Mouse (Mus musculus) cerebellum, adult (tissue): Measurements from ENCODE around the gene Kdelr1.
"Not testable (repeated sequence)": the region's sequence is repeated elsewhere in the genome, so short reads cannot be mapped to it uniquely, and the experiment has no call there.

Source experiments
- ATAC-seq: cut with Nextera tagmentation; 2 replicates; pipeline ENCODE4 v1.9.2; 2017; ENCODE audit warnings: mild to moderate bottlenecking, moderate library complexity, mixed read lengths; ENCODE audit not compliant: insufficient number of reproducible peaks, low FRiP score, low TSS enrichment

The Kdelr1 gene

GRCm38 (mm10) chr7:45869107-45869670 lies 3.4 kb upstream of the Kdelr1 start:
- no peak for ATAC-seq

GRCm38 (mm10) chr7:45869787-45870186 lies 2.8 kb upstream of the Kdelr1 start:
- no peak for ATAC-seq

GRCm38 (mm10) chr7:45870282-45871058 lies 2.1 kb upstream of the Kdelr1 start:
- no peak for ATAC-seq

GRCm38 (mm10) chr7:45873061-45873947 lies 732 bp downstream of the Kdelr1 start:
- ATAC-seq: peak; percentile 16; the same call in 1 of the 2 replicates

GRCm38 (mm10) chr7:45876895-45877294 lies 4.3 kb downstream of the Kdelr1 start:
- no peak for ATAC-seq

- ATAC-seq: not testable (repeated sequence)
Measured at GRCm38 (mm10) chr7:45878278-45878677, 5.7 kb downstream of the Kdelr1 start, which contains the start of gene Grin2d. Gene Grin2d (minus strand): TSS chr7:45878378.

- no peak for ATAC-seq
Measured at GRCm38 (mm10) chr7:45880531-45880930, 8.0 kb downstream of the Kdelr1 start.

- no peak for ATAC-seq
Measured at GRCm38 (mm10) chr7:45881011-45881410, 8.4 kb downstream of the Kdelr1 start.

GRCm38 (mm10) chr7:45887246-45887645 lies 14.7 kb downstream of the Kdelr1 start:
- ATAC-seq: no peak

GRCm38 (mm10) chr7:45892651-45893050 lies 20.1 kb downstream of the Kdelr1 start:
- no peak for ATAC-seq

GRCm38 (mm10) chr7:45895931-45896516 lies 23.5 kb downstream of the Kdelr1 start:
- ATAC-seq: no peak

GRCm38 (mm10) chr7:45896517-45897257 lies 24.1 kb downstream of the Kdelr1 start, which contains the start of the genes Syngr4 and Tmem143:
Gene Syngr4 (minus strand): TSS chr7:45896714.
Gene Tmem143 (plus strand): TSS chr7:45896941.
- peak; percentile 88 for ATAC-seq

- ATAC-seq: peak; percentile 50
Measured at GRCm38 (mm10) chr7:45897258-45897757, 24.7 kb downstream of the Kdelr1 start.

GRCm38 (mm10) chr7:45898125-45898524 lies 25.6 kb downstream of the Kdelr1 start:
- ATAC-seq: not testable (repeated sequence)

GRCm38 (mm10) chr7:45901562-45901961 lies 29.0 kb downstream of the Kdelr1 start:
- no peak for ATAC-seq

- ATAC-seq: no peak
Measured at GRCm38 (mm10) chr7:45902481-45903002, 30.0 kb downstream of the Kdelr1 start.

GRCm38 (mm10) chr7:45906622-45907021 lies 34.0 kb downstream of the Kdelr1 start:
- ATAC-seq: no peak

GRCm38 (mm10) chr7:45908384-45908783 lies 35.8 kb downstream of the Kdelr1 start:
- ATAC-seq: no peak

GRCm38 (mm10) chr7:45909145-45909544 lies 36.6 kb downstream of the Kdelr1 start:
- ATAC-seq: no peak
